Mouse (Mus musculus) brain, embryonic 14.5 days (tissue): ENCODE results near the gene Myo1b.

Experiments used
- CTCF ChIP-seq: fragments of 200-500 bp; IDR thresholded peaks from 2 replicates; pipeline ENCODE4 v1.5.1; 2012; ENCODE audit warnings: inconsistent platforms, mild to moderate bottlenecking, moderate library complexity, borderline replicate concordance; ENCODE audit not compliant: insufficient read depth, insufficient read length; ENCODE audit errors: extremely low read depth
- POLR2A ChIP-seq: fragments of 200-500 bp; IDR thresholded peaks from 2 replicates; pipeline ENCODE4 v1.6.1; 2012; ENCODE audit warnings: mild to moderate bottlenecking, inconsistent platforms, borderline replicate concordance; ENCODE audit not compliant: poor library complexity, insufficient read depth, insufficient read length, severe bottlenecking; ENCODE audit errors: extremely low read depth

DNA sequence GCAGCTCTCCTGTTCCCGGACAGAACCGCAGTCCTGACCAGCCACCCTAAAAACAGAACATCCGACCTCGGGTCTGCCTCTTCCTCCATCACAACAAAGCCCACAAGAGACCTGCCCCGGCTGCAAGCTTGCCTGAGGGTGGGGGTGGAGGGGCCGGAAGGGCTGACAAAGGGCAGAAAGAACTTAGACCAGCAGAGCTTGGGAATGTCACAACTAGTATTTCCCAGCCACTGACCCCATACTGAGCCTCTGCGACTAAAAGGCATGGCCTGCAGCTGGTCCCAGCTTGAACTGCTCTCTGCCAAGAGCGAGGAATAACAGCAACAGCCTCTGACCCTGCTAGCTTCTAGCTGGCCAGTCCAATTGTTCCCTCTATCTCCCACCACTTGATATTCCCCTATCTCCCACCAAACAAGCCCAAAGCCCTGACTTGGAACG is 36.5 kb downstream of the Myo1b start:
- TF ChIP-seq POLR2A (no peak), CTCF (no peak)
